Mouse (Mus musculus) thymus, adult 2 months (tissue): ENCODE measurements at regions not wholly inside any gene's neighbourhood (a gene's known extent, or its start where the extent isn't known, plus 50 kb on each side); places are given as distances from the start of the nearest gene placed in this dataset.

Experiments used
- CTCF ChIP-seq: fragments of 200-500 bp; IDR thresholded peaks from 2 replicates; pipeline ENCODE4 v1.5.1; 2012; ENCODE audit warnings: mild to moderate bottlenecking, control low read depth, low read length, moderate library complexity, borderline replicate concordance; ENCODE audit not compliant: control insufficient read depth, poor library complexity, insufficient read depth; ENCODE audit errors: extremely low read depth
- POLR2A ChIP-seq: fragments of 200-500 bp; IDR thresholded peaks from 2 replicates; pipeline ENCODE4 v1.6.1; 2012; ENCODE audit warnings: mild to moderate bottlenecking, low read length, control low read depth, moderate library complexity; ENCODE audit not compliant: control insufficient read depth, poor library complexity, insufficient read depth; ENCODE audit errors: extremely low read depth

DNA sequence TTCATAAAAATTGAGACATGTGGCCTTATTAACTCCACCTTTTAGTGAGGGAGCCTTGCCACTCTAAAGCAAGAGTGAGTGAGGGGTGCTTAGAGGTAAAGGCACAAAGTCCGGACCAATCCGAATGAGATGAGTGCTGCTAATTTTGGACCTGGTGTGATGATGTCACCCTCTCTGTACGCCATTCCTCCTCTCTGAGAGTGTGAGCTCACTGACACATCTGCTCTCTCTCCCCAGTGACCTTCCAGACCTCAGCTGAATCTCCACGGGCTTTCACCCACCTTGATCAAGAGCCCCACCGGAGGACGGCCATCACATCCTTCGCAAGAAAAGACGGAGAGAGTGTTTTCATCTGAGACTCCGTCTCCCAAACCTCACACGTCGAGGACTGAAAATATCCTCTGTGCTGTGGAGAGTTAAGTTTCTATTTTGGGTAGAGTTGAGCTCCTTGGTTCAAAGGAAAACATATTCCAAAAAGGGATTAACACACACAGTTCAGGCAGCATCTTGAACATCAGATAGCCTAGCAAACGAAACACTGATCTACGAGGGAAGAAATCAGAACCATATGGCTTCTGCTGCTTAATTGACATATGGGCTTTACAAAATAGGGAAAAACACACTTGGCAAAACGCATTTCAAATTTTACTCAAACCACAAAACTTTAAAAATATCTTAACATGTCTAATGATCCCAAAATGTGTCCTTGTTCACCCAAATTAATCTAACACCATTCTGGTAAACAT, 96.2 kb upstream of the 3110018I06Rik start:
- TF ChIP-seq CTCF (no peak), POLR2A (no peak)
